Comparison of ENCODE assay signal across 9 mouse cellular contexts in the genomic region with DNA sequence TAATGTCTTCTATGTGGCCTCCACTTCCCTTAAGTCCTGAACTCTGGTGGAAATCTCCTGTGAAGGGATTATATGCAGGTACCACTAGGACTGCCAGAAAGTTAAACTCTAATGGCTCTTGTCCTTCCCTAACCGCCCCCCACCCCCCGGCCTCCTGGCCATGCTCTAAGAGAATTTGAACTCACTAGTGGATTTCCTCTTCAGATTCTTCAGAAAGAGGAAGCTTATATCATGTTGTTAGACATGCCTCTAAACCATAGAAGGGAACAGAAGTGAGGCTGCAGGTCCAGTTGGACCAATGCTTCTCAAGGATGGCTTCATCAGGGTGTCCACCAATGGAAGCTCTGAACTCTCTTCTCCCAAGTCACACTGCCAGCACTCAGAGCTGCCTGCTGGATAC. TPM values are rescaled to one million over a fixed set of nuclear protein-coding genes. Genes with fewer than 3 reads are reported as not detected.
A peak's percentile ranks its signal among the peaks of the same experiment; 100 is the strongest.
DNase-seq lines count a peak whose midpoint lies in the region; ATAC-seq and TF ChIP-seq lines count a peak whose summit lies in the region.
"Not testable (repeated sequence)": the region's sequence is repeated elsewhere in the genome, so short reads cannot be mapped to it uniquely, and the experiment has no call there.
"Had no signal": no experiment of that assay in that cellular context is flagged by ENCODE, and none has a peak within 500 bp of the region (broad histone marks: within the 10 kb centered on the region; RNA-seq: fewer than 3 reads in every experiment).

No protein-coding gene starts in this region.

- TF ChIP-seq POLR2A in bone marrow macrophage, adult 2 months (IDR thresholded peaks at IDR 0.05; ENCODE audit: borderline replicate concordance, low read depth, low read length): not testable (repeated sequence)

- H3K4me1 ChIP-seq in bone marrow macrophage, adult 2 months (ENCODE audit: control insufficient read depth, insufficient read depth, low read length): peaks cover 40% of the 10 kb centered on the region
- peaks cover 14% of the 10 kb centered on the region for H3K4me1 ChIP-seq in heart, embryonic 10.5 days

- not testable (repeated sequence) for H3K36me3 ChIP-seq in heart, embryonic 10.5 days; splenic B cell, adult 2 months (ENCODE audit: control insufficient read depth, insufficient read depth, low read length, poor library complexity, severe bottlenecking)

- TF ChIP-seq CTCF in bone marrow macrophage, adult 2 months (IDR thresholded peaks at IDR 0.05; ENCODE audit: low read depth, low read length): not testable (repeated sequence)

- peak; percentile 11 for DNase-seq in A20 (ENCODE audit: low read depth, low spot score)
- peak; percentile 51 for DNase-seq in heart, embryonic 10.5 days (ENCODE audit: low spot score)
- peak; percentile 11 for DNase-seq in splenic B cell, adult 2 months (ENCODE audit: low read depth, low spot score)

- H3K4me3 ChIP-seq in bone marrow macrophage, adult 2 months (ENCODE audit: insufficient read depth, low read length); heart, embryonic 10.5 days: not testable (repeated sequence)

- peak; percentile 54 for ATAC-seq in granulocyte monocyte progenitor cell, adult 5-6 weeks (replicated peaks; ENCODE audit: poor library complexity, severe bottlenecking)
- ATAC-seq in megakaryocyte, adult 5-6 weeks (ENCODE audit: poor library complexity, severe bottlenecking): peak; percentile 65
- peak; percentile 57; the same call in 1 of the 2 replicates for ATAC-seq in monocyte, adult 5-6 weeks (replicated peaks; ENCODE audit: insufficient number of reproducible peaks, low FRiP score, low TSS enrichment, poor library complexity, severe bottlenecking)

- 93% methylated on average over 2 of the region's 2 CpGs for whole genome bisulfite sequencing in heart, embryonic 10.5 days

- H3K9me3 ChIP-seq in heart, embryonic 10.5 days: not testable (repeated sequence)

- peak overlapping the region; percentile 97 for H3K27ac ChIP-seq in bone marrow macrophage, adult 2 months (ENCODE audit: insufficient read depth, low read depth, low read length)
- not testable (repeated sequence) for H3K27ac ChIP-seq in heart, embryonic 10.5 days

- H3K27me3 ChIP-seq in heart, embryonic 10.5 days (ENCODE audit: insufficient read depth, poor library complexity, severe bottlenecking): peaks cover 38% of the 10 kb centered on the region
- H3K27me3 ChIP-seq in splenic B cell, adult 2 months (ENCODE audit: control insufficient read depth, insufficient read depth, low read length, poor library complexity, severe bottlenecking): not testable (repeated sequence)

RNA-seq across cellular contexts. Expression of a gene that starts 0.7 kb away (rescaled TPM):
- polyA plus RNA-seq in bone marrow macrophage, adult 2 months (2012; ENCODE audit: insufficient read depth, insufficient read length, missing spikeins): 2.0 and 2.1 TPM in 2 replicates
- 0.17 TPM in 1 of 2 replicates, not detected in the other for total RNA-seq in granulocyte monocyte progenitor cell, adult 5-6 weeks (2014; fragmentation: Nextera tagmentation)
- 0.10 and 0.73 TPM in 2 replicates for total RNA-seq in granulocyte monocyte progenitor cell, adult 5-6 weeks (2017)
- 0.19 TPM in 1 of 2 replicates, not detected in the other for polyA plus RNA-seq in heart, embryonic 10.5 days (2016; fragmentation: Nextera tagmentation; extraction: Ambion mirVana)
- 0.07 and 0.27 TPM in 2 replicates for total RNA-seq in megakaryocyte, adult 5-6 weeks (2015)
- total RNA-seq in megakaryocyte, adult 5-6 weeks (2017): 0.28 and 0.40 TPM in 2 replicates
- not detected in 3 replicates for total RNA-seq in monocyte, adult 5-6 weeks (2017)
- total RNA-seq: CH12.LX had no signal
- polyA plus RNA-seq: G1E had no signal

RNA-seq across cellular contexts. Expression of a gene that starts 26.7 kb away (rescaled TPM):
- 51.1 and 57.9 TPM in 2 replicates for polyA plus RNA-seq in bone marrow macrophage, adult 2 months (2012; ENCODE audit: insufficient read depth, insufficient read length, missing spikeins)
- total RNA-seq in granulocyte monocyte progenitor cell, adult 5-6 weeks (2014; fragmentation: Nextera tagmentation): 77.5 and 111 TPM in 2 replicates
- total RNA-seq in granulocyte monocyte progenitor cell, adult 5-6 weeks (2017): 110 and 118 TPM in 2 replicates
- 132 and 145 TPM in 2 replicates for polyA plus RNA-seq in heart, embryonic 10.5 days (2016; fragmentation: Nextera tagmentation; extraction: Ambion mirVana)
- 101 and 107 TPM in 2 replicates for total RNA-seq in megakaryocyte, adult 5-6 weeks (2015)
- 87.9 and 125 TPM in 2 replicates for total RNA-seq in megakaryocyte, adult 5-6 weeks (2017)
- 51.7 to 66.4 TPM (median 58.2 TPM) in 3 replicates for total RNA-seq in monocyte, adult 5-6 weeks (2017)

RNA-seq across cellular contexts. Expression of a gene that starts 26.8 kb away (rescaled TPM):
- 16.7 and 21.3 TPM in 2 replicates for polyA plus RNA-seq in bone marrow macrophage, adult 2 months (2012; ENCODE audit: insufficient read depth, insufficient read length, missing spikeins)
- 214 and 260 TPM in 2 replicates for total RNA-seq in granulocyte monocyte progenitor cell, adult 5-6 weeks (2014; fragmentation: Nextera tagmentation)
- total RNA-seq in granulocyte monocyte progenitor cell, adult 5-6 weeks (2017): 202 and 229 TPM in 2 replicates
- 220 and 306 TPM in 2 replicates for polyA plus RNA-seq in heart, embryonic 10.5 days (2016; fragmentation: Nextera tagmentation; extraction: Ambion mirVana)
- 46.3 and 64.2 TPM in 2 replicates for total RNA-seq in megakaryocyte, adult 5-6 weeks (2015)
- total RNA-seq in megakaryocyte, adult 5-6 weeks (2017): 34.8 and 47.0 TPM in 2 replicates
- total RNA-seq in monocyte, adult 5-6 weeks (2017): 8.5 to 22.9 TPM (median 11.7 TPM) in 3 replicates

RNA-seq across cellular contexts. Expression of a gene that starts 27.6 kb away (rescaled TPM):
- 206 and 269 TPM in 2 replicates for polyA plus RNA-seq in bone marrow macrophage, adult 2 months (2012; ENCODE audit: insufficient read depth, insufficient read length, missing spikeins)
- total RNA-seq in granulocyte monocyte progenitor cell, adult 5-6 weeks (2014; fragmentation: Nextera tagmentation): 41.8 and 54.2 TPM in 2 replicates
- total RNA-seq in granulocyte monocyte progenitor cell, adult 5-6 weeks (2017): 17.4 and 21.1 TPM in 2 replicates
- 4.6 and 6.2 TPM in 2 replicates for polyA plus RNA-seq in heart, embryonic 10.5 days (2016; fragmentation: Nextera tagmentation; extraction: Ambion mirVana)
- total RNA-seq in megakaryocyte, adult 5-6 weeks (2015): 200 and 215 TPM in 2 replicates
- total RNA-seq in megakaryocyte, adult 5-6 weeks (2017): 131 and 161 TPM in 2 replicates
- 60.9 to 144 TPM (median 125 TPM) in 3 replicates for total RNA-seq in monocyte, adult 5-6 weeks (2017)

RNA-seq across cellular contexts. Expression of a gene that starts 32.7 kb away (rescaled TPM):
- 131 and 158 TPM in 2 replicates for polyA plus RNA-seq in bone marrow macrophage, adult 2 months (2012; ENCODE audit: insufficient read depth, insufficient read length, missing spikeins)
- 48.4 and 72.7 TPM in 2 replicates for total RNA-seq in granulocyte monocyte progenitor cell, adult 5-6 weeks (2014; fragmentation: Nextera tagmentation)
- total RNA-seq in granulocyte monocyte progenitor cell, adult 5-6 weeks (2017): 20.9 and 25.0 TPM in 2 replicates
- 36.1 and 44.7 TPM in 2 replicates for polyA plus RNA-seq in heart, embryonic 10.5 days (2016; fragmentation: Nextera tagmentation; extraction: Ambion mirVana)
- total RNA-seq in megakaryocyte, adult 5-6 weeks (2015): 115 and 118 TPM in 2 replicates
- total RNA-seq in megakaryocyte, adult 5-6 weeks (2017): 38.5 and 39.9 TPM in 2 replicates
- total RNA-seq in monocyte, adult 5-6 weeks (2017): 34.7 to 50.0 TPM (median 44.9 TPM) in 3 replicates
